Mouse (Mus musculus) hindbrain, embryonic 15.5 days (tissue): ENCODE data around the gene Cysltr2. TPM values are rescaled to one million over a fixed set of nuclear protein-coding genes. Genes with fewer than 3 reads are reported as not detected.

Experiments
- ATAC-seq: fragments of 200-750 bp; cut with Nextera tagmentation; 2 replicates; pipeline ENCODE4 v1.8.0; 2017; ENCODE audit warnings: low read depth, moderate number of reproducible peaks, moderate TSS enrichment; ENCODE audit not compliant: low FRiP score
- H3K27ac ChIP-seq: fragments of 300-500 bp; sonication (generic); replicated peaks from 2 replicates; pipeline ENCODE4 v1.5.1; 2015; ENCODE audit warnings: mild to moderate bottlenecking, inconsistent platforms
- H3K27me3 ChIP-seq: fragments of 300-500 bp; sonication (generic); 2 replicates; pipeline ENCODE4 v1.6.1; 2015; ENCODE audit warnings: control low read depth, inconsistent platforms
- H3K36me3 ChIP-seq: fragments of 300-500 bp; sonication (generic); 2 replicates; pipeline ENCODE4 v1.6.1; 2015; ENCODE audit warnings: control low read depth, inconsistent platforms
- H3K4me1 ChIP-seq: fragments of 300-500 bp; sonication (generic); replicated peaks from 2 replicates; pipeline ENCODE4 v1.6.1; 2015; ENCODE audit warnings: control low read depth, inconsistent platforms
- H3K4me2 ChIP-seq: fragments of 300-500 bp; sonication (generic); 2 replicates; pipeline ENCODE4 v1.6.1; 2015; ENCODE audit warnings: moderate library complexity, mild to moderate bottlenecking, inconsistent platforms
- H3K4me3 ChIP-seq: fragments of 300-500 bp; sonication (generic); 2 replicates; pipeline ENCODE4 v1.5.1; 2015; ENCODE audit warnings: mild to moderate bottlenecking, inconsistent platforms
- H3K9ac ChIP-seq: fragments of 300-500 bp; sonication (generic); 2 replicates; pipeline ENCODE4 v1.6.1; 2015; ENCODE audit warnings: inconsistent platforms
- H3K9me3 ChIP-seq: fragments of 300-500 bp; sonication (generic); 2 replicates; pipeline ENCODE4 v1.6.1; 2016; ENCODE audit warnings: control low read depth, inconsistent platforms
- WGBS: fragments of 180-500 bp; shearing (Covaris S2); methylation state at CpG from one replicate; pipeline ENCODE4 v1.1.7; 2015; 5-methylcytosine and 5-hydroxymethylcytosine counted together
- polyA plus RNA-seq: library from polyadenylated mRNA; unstranded; fragments of >200 nt; fragmentation: Nextera tagmentation; extraction: Ambion mirVana; gene quantifications from 2 replicates; pipeline ENCODE4 v1.2.1, GENCODE M21; 2015

Cysltr2 gene
- polyA plus RNA-seq, 1 experiment from 2014 or later: 0.21 TPM

- H3K9ac ChIP-seq: peak overlapping the region; percentile 31; the same call in 1 of the 2 replicates
- H3K27ac ChIP-seq: peak overlapping the region; percentile 70
- no peaks in the 10 kb centered on the region for H3K36me3 ChIP-seq
- peak; percentile 88 for ATAC-seq
- H3K4me3 ChIP-seq: peak overlapping the region; percentile 27
- WGBS: 4% methylated on average over 11 of the region's 11 CpGs
- peaks cover 19% of the 10 kb centered on the region for H3K4me1 ChIP-seq
- peak overlapping the region; percentile 57 for H3K4me2 ChIP-seq
- H3K27me3 ChIP-seq: no peaks in the 10 kb centered on the region
- H3K9me3 ChIP-seq: no peaks in the 10 kb centered on the region
These were observed 65.5 kb downstream of the Cysltr2 start for GRCm38 (mm10) chr14:72983456-72983855.

- H3K4me2 ChIP-seq: peak overlapping the region; percentile 57
- H3K36me3 ChIP-seq: no peaks in the 10 kb centered on the region
- no peaks in the 10 kb centered on the region for H3K9me3 ChIP-seq
- H3K4me3 ChIP-seq: peak overlapping the region; percentile 27
- peaks cover 19% of the 10 kb centered on the region for H3K4me1 ChIP-seq
- ATAC-seq: peak; percentile 64
- 35% methylated on average over 12 of the region's 12 CpGs for WGBS
- peak overlapping the region; percentile 70 for H3K27ac ChIP-seq
- H3K9ac ChIP-seq: peak overlapping the region; percentile 31; the same call in 1 of the 2 replicates
- no peaks in the 10 kb centered on the region for H3K27me3 ChIP-seq
These were observed 65.9 kb downstream of the Cysltr2 start for GRCm38 (mm10) chr14:72982981-72983436.

- WGBS: 56% methylated on average over 3 of the region's 3 CpGs
- H3K9me3 ChIP-seq: no peaks in the 10 kb centered on the region
- no peaks in the 10 kb centered on the region for H3K36me3 ChIP-seq
- no peak for ATAC-seq
- H3K9ac ChIP-seq: no peak overlapping the region
- no peak overlapping the region for H3K4me2 ChIP-seq
- no peaks in the 10 kb centered on the region for H3K27me3 ChIP-seq
- peaks cover 19% of the 10 kb centered on the region for H3K4me1 ChIP-seq
- no peak overlapping the region for H3K4me3 ChIP-seq
- H3K27ac ChIP-seq: no peak overlapping the region
These were observed 68.2 kb downstream of the Cysltr2 start for GRCm38 (mm10) chr14:72980761-72981160.

GRCm38 (mm10) chr14:72980106-72980505 lies 68.8 kb downstream of the Cysltr2 start:
- Histone ChIP-seq H3K4me1 (peaks cover 19% of the 10 kb centered on the region), H3K9ac (no peak overlapping the region), H3K4me2 (no peak overlapping the region), H3K27me3 (no peaks in the 10 kb centered on the region), H3K27ac (no peak overlapping the region), H3K4me3 (no peak overlapping the region), H3K36me3 (no peaks in the 10 kb centered on the region), H3K9me3 (no peaks in the 10 kb centered on the region)
- 98% methylated on average over 29 of the region's 29 CpGs for WGBS
- ATAC-seq: no peak

- Histone ChIP-seq H3K27me3 (no peaks in the 10 kb centered on the region), H3K36me3 (no peaks in the 10 kb centered on the region), H3K4me2 (no peak overlapping the region), H3K9me3 (no peaks in the 10 kb centered on the region), H3K27ac (no peak overlapping the region), H3K4me1 (no peaks in the 10 kb centered on the region), H3K4me3 (no peak overlapping the region), H3K9ac (no peak overlapping the region)
- no peak for ATAC-seq
- 79% methylated on average over 2 of the region's 2 CpGs for WGBS
These were observed 72.8 kb downstream of the Cysltr2 start for GRCm38 (mm10) chr14:72976111-72976510.

Other genes with a start within 250 kb of the Cysltr2 start
- gene Rcbtb2, start 73.9 kb upstream of the Cysltr2 start, polyA plus RNA-seq: 64.4 and 66.8 TPM in 2 replicates
- 4.3 and 5.2 TPM in 2 replicates for gene Lpar6, start 188.8 kb upstream of the Cysltr2 start, polyA plus RNA-seq